Mouse (Mus musculus) G1E (cell line): ENCODE results near the gene Gabrr2.

Source experiments
- CTCF ChIP-seq: IDR thresholded peaks from 2 replicates; pipeline ENCODE4 v1.5.1; 2012; ENCODE audit warnings: low read depth, low read length, inconsistent platforms, mixed read lengths
- GATA1 ChIP-seq: IDR thresholded peaks from 2 replicates; pipeline ENCODE4 v1.6.1; 2012; ENCODE audit warnings: borderline replicate concordance, low read length, inconsistent platforms, mixed read lengths
- GATA2 ChIP-seq: IDR thresholded peaks from 2 replicates; pipeline ENCODE4 v1.6.1; 2012; ENCODE audit warnings: low read depth, low read length, inconsistent platforms, borderline replicate concordance
- TAL1 ChIP-seq: conservative IDR thresholded peaks from 2 replicates; pipeline ENCODE4 v1.6.1; 2012; ENCODE audit warnings: low read depth, low read length, inconsistent platforms, mixed read lengths

- TF ChIP-seq CTCF (no peak), GATA1 (no peak), TAL1 (no peak), GATA2 (no peak)
These were observed 4.7 kb upstream of the Gabrr2 start for GRCm38 (mm10) chr4:33057890-33058687.
